Mouse (Mus musculus) neural tube, embryonic 12.5 days (tissue): ENCODE data around the gene Chd3. TPM values are rescaled to one million over a fixed set of nuclear protein-coding genes. Genes with fewer than 3 reads are reported as not detected.
A peak's percentile ranks its signal among the peaks of the same experiment; 100 is the strongest.

Experiments used
- ATAC-seq: fragments of 200-750 bp; cut with Nextera tagmentation; 2 replicates; pipeline ENCODE4 v1.8.0; 2017; ENCODE audit warnings: low read depth, mild to moderate bottlenecking, moderate TSS enrichment, moderate library complexity; ENCODE audit not compliant: low FRiP score
- H3K27ac ChIP-seq: fragments of 300-500 bp; sonication (generic); 2 replicates; pipeline ENCODE4 v1.5.1; 2016
- H3K27me3 ChIP-seq: fragments of 300-500 bp; sonication (generic); replicated peaks from 2 replicates; pipeline ENCODE4 v1.6.1; 2016; ENCODE audit warnings: mild to moderate bottlenecking
- H3K36me3 ChIP-seq: fragments of 300-500 bp; sonication (generic); 2 replicates; pipeline ENCODE4 v1.6.1; 2016; ENCODE audit warnings: mild to moderate bottlenecking
- H3K4me1 ChIP-seq: fragments of 300-500 bp; sonication (generic); 2 replicates; pipeline ENCODE4 v1.6.1; 2016
- H3K4me2 ChIP-seq: fragments of 300-500 bp; sonication (generic); replicated peaks from 2 replicates; pipeline ENCODE4 v1.6.1; 2016; ENCODE audit warnings: mild to moderate bottlenecking
- H3K4me3 ChIP-seq: fragments of 300-500 bp; sonication (generic); 2 replicates; pipeline ENCODE4 v1.5.1; 2016
- H3K9ac ChIP-seq: fragments of 300-500 bp; sonication (generic); 2 replicates; pipeline ENCODE4 v1.6.1; 2016; ENCODE audit warnings: mild to moderate bottlenecking
- H3K9me3 ChIP-seq: fragments of 300-500 bp; sonication (generic); 2 replicates; pipeline ENCODE4 v1.6.1; 2016; ENCODE audit warnings: mild to moderate bottlenecking
- WGBS: fragments of 180-500 bp; shearing (Covaris S2); methylation state at CpG from one replicate; pipeline ENCODE4 v1.1.7; 2016; 5-methylcytosine and 5-hydroxymethylcytosine counted together
- polyA plus RNA-seq: library from polyadenylated mRNA; unstranded; fragments of >200 nt; fragmentation: Nextera tagmentation; extraction: Ambion mirVana; gene quantifications from 2 replicates; pipeline ENCODE4 v1.2.1, GENCODE M21; 2016

The Chd3 gene
- polyA plus RNA-seq, 1 experiment from 2014 or later: 87.1 TPM

- no peaks in the 10 kb centered on the region for H3K27me3 ChIP-seq
- no peak for ATAC-seq
- peaks cover 20% of the 10 kb centered on the region for H3K36me3 ChIP-seq
- WGBS: 83% methylated on average over 3 of the region's 3 CpGs
- no peaks in the 10 kb centered on the region for H3K9me3 ChIP-seq
- no peak overlapping the region for H3K4me2 ChIP-seq
- H3K9ac ChIP-seq: no peak overlapping the region
- no peaks in the 10 kb centered on the region for H3K4me1 ChIP-seq
- no peak overlapping the region for H3K27ac ChIP-seq
- no peak overlapping the region for H3K4me3 ChIP-seq
Measured at GRCm38 (mm10) chr11:69377766-69378165, 8.6 kb upstream of the Chd3 start.

GRCm38 (mm10) chr11:69375646-69376045 is 6.4 kb upstream of the Chd3 start:
- Histone ChIP-seq H3K4me3 (no peak overlapping the region), H3K27ac (no peak overlapping the region), H3K9me3 (no peaks in the 10 kb centered on the region), H3K4me1 (peaks cover 19% of the 10 kb centered on the region), H3K27me3 (no peaks in the 10 kb centered on the region), H3K36me3 (peaks cover 20% of the 10 kb centered on the region), H3K4me2 (no peak overlapping the region), H3K9ac (no peak overlapping the region)
- WGBS: 93% methylated on average over 4 of the region's 4 CpGs
- ATAC-seq: no peak

DNA sequence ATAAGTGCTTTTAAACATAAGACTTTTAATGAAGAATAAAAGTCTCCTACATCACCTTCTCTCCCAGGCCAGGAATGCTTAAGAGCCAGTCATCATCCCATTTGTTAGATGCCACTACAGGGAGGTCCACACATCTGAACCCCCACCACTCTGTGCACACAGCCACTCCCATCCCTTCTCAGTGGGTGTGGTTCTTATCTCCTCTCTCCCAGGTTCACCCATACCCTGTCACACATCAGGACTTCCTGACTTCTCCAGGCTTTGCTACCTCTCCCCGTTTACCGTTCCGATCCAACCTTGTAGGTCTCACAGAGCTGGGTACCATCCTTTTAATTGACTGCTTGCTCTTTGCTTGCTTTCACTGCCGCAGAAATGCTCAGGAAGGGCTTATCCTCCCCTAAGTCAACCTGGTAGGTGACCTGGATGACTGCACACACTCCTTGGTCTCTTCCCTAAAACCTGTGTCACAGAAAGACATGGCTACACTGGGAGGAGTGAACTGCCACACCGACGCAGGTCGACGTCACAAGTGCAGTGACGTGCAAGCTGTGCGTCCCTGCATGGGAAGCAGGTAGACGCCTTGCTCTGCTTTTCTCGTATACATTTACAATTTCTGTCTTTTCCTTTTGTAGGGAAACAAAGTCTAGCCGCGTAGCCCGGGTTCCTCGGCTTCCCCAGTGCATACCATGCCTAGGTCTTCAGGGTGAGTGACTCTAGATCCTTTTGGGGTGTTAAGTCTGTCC is 4.2 kb upstream of the Chd3 start:
- no peak overlapping the region for H3K9ac ChIP-seq
- no peak overlapping the region for H3K4me3 ChIP-seq
- H3K36me3 ChIP-seq: peaks cover 17% of the 10 kb centered on the region
- no peak overlapping the region for H3K4me2 ChIP-seq
- no peak for ATAC-seq
- peaks cover 24% of the 10 kb centered on the region for H3K4me1 ChIP-seq
- no peak overlapping the region for H3K27ac ChIP-seq
- H3K9me3 ChIP-seq: no peaks in the 10 kb centered on the region
- WGBS: 93% methylated on average over 16 of the region's 16 CpGs
- H3K27me3 ChIP-seq: no peaks in the 10 kb centered on the region

GRCm38 (mm10) chr11:69372780-69373170 is 3.6 kb upstream of the Chd3 start:
- peak overlapping the region; percentile 55; the same call in 1 of the 2 replicates for H3K27ac ChIP-seq
- ATAC-seq: no peak
- H3K4me2 ChIP-seq: peak overlapping the region; percentile 48; the same call in 1 of the 2 replicates
- 67% methylated on average over 3 of the region's 3 CpGs for WGBS
- H3K9me3 ChIP-seq: no peaks in the 10 kb centered on the region
- H3K9ac ChIP-seq: no peak overlapping the region
- H3K27me3 ChIP-seq: no peaks in the 10 kb centered on the region
- peaks cover 15% of the 10 kb centered on the region for H3K36me3 ChIP-seq
- no peak overlapping the region for H3K4me3 ChIP-seq
- H3K4me1 ChIP-seq: peaks cover 30% of the 10 kb centered on the region

DNA sequence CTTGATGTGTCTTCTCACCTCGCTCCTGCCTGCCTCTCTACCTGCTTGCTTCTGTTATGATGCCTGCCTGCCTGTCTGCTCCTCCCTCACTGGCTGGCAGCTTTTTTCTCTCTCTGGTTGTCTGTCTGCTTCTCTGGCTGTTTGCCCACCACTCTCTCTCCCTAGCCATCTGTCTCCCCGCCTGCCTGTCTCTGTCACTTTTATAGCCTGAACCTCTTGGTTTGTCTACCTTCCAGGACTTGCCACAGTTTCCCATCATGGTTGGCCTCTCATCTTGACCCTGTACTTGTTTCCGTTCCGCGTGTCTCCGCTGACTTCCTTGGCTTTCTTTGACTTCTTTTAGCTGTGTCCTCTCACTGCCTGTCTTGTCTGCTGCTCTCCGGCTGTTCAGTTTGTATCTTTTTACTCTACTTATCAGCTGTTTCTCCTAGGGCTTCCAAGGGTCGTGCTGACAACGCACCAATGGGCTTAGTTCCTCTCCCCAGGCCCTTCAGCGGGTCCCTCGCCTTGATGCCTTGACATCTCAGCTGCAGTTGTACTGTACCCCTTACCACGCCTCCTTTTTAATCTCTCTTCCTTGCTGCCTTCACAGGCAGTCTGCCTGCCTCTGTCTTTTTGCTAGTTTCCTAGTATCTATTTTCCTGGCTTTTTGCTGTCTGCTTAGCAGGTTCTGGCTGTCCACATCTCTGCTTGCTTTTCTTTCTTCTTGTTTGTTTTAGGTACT is 3.0 kb upstream of the Chd3 start:
- no peaks in the 10 kb centered on the region for H3K9me3 ChIP-seq
- 31% methylated on average over 12 of the region's 12 CpGs for WGBS
- peak overlapping the region; percentile 55 for H3K27ac ChIP-seq
- no peak for ATAC-seq
- peaks cover 34% of the 10 kb centered on the region for H3K4me1 ChIP-seq
- peaks cover 13% of the 10 kb centered on the region for H3K36me3 ChIP-seq
- H3K27me3 ChIP-seq: no peaks in the 10 kb centered on the region
- H3K4me2 ChIP-seq: peak overlapping the region; percentile 48
- 0 out of 2 replicates have a peak overlapping the region, but pooled peaks have one; percentile 0 for H3K9ac ChIP-seq
- no peak overlapping the region; the same call in 1 of the 2 replicates for H3K4me3 ChIP-seq

- Histone ChIP-seq H3K4me2 (peak overlapping the region; percentile 48), H3K27me3 (no peaks in the 10 kb centered on the region), H3K27ac (peak overlapping the region; percentile 55), H3K9me3 (no peaks in the 10 kb centered on the region), H3K36me3 (peaks cover 13% of the 10 kb centered on the region), H3K4me3 (no peak overlapping the region; the same call in 1 of the 2 replicates), H3K9ac (0 out of 2 replicates have a peak overlapping the region, but pooled peaks have one; percentile 0), H3K4me1 (peaks cover 34% of the 10 kb centered on the region)
- 15% methylated on average over 12 of the region's 12 CpGs for WGBS
- ATAC-seq: no peak
Measured at GRCm38 (mm10) chr11:69371601-69372000, 2.4 kb upstream of the Chd3 start.

- peaks cover 39% of the 10 kb centered on the region for H3K4me1 ChIP-seq
- no peak overlapping the region for H3K9ac ChIP-seq
- no peaks in the 10 kb centered on the region for H3K27me3 ChIP-seq
- no peak for ATAC-seq
- H3K4me2 ChIP-seq: peak overlapping the region; percentile 48
- peaks cover 13% of the 10 kb centered on the region for H3K36me3 ChIP-seq
- no peak overlapping the region for H3K4me3 ChIP-seq
- 10% methylated on average over 9 of the region's 9 CpGs for WGBS
- H3K27ac ChIP-seq: peak overlapping the region; percentile 59; the same call in 1 of the 2 replicates
- no peaks in the 10 kb centered on the region for H3K9me3 ChIP-seq
Measured at GRCm38 (mm10) chr11:69370817-69371215, 1.6 kb upstream of the Chd3 start.

GRCm38 (mm10) chr11:69369990-69370816 is 997 bp upstream of the Chd3 start:
- WGBS: 23% methylated on average over 2 of the region's 2 CpGs
- ATAC-seq: no peak
- H3K4me1 ChIP-seq: peaks cover 45% of the 10 kb centered on the region
- peak overlapping the region; percentile 59; the same call in 1 of the 2 replicates for H3K27ac ChIP-seq
- peak overlapping the region; percentile 99; the same call in 1 of the 2 replicates for H3K4me3 ChIP-seq
- H3K4me2 ChIP-seq: peak overlapping the region; percentile 90
- H3K36me3 ChIP-seq: peaks cover 13% of the 10 kb centered on the region; the same call in 1 of the 2 replicates
- H3K9ac ChIP-seq: peak overlapping the region; percentile 99; the same call in 1 of the 2 replicates
- H3K27me3 ChIP-seq: no peaks in the 10 kb centered on the region
- no peaks in the 10 kb centered on the region for H3K9me3 ChIP-seq

DNA sequence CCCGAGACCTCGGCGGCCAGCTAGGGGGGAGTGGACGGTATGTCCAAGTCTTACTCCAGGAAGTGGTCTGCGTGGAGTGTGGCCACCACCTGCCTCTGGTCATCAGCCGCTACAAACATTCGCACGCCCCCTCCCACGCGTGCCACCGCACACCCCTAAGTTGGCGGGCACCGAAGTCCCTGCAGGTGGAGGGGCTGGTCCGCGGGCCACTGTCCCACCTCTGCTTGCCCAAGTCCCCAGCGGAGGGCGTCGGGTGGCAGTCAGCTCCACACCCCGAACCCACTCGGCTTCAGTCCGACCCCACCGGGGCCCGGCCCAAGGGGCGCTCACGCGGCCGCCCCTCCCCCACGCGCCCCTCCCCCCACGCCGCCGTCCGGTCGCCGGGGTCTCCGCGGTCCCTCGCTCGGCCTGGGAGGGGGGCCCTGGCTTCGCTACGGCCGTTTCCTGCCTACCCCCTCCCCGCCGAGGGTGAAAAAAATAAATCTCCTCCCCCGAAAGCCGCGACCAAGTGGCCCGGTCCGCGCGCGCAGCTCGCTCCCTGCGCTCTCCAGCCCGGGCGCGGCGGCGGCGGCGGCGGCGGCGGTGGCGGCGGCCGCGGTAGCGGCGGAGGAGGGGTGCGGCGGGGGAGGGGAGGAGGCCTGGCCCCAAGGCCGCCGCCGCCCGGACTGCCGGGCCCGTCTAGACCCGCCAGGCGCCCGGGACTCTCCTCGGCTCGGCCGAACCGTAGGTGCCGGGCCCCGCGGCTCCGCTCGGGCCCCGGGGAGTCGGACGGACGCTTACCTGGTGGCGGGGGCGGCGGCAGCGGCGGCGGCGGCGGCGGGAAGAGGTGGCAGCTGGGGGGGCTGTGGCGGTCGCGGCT is 621 bp downstream of the Chd3 start:
- H3K4me2 ChIP-seq: peak overlapping the region; percentile 90
- H3K4me3 ChIP-seq: peak overlapping the region; percentile 99
- H3K27me3 ChIP-seq: no peaks in the 10 kb centered on the region
- peaks cover 10% of the 10 kb centered on the region for H3K36me3 ChIP-seq
- peaks cover 57% of the 10 kb centered on the region for H3K4me1 ChIP-seq
- no peaks in the 10 kb centered on the region for H3K9me3 ChIP-seq
- WGBS: under 1% methylated on average over 81 of the region's 106 CpGs
- no peak for ATAC-seq
- H3K27ac ChIP-seq: peak overlapping the region; percentile 99
- peak overlapping the region; percentile 99 for H3K9ac ChIP-seq

DNA sequence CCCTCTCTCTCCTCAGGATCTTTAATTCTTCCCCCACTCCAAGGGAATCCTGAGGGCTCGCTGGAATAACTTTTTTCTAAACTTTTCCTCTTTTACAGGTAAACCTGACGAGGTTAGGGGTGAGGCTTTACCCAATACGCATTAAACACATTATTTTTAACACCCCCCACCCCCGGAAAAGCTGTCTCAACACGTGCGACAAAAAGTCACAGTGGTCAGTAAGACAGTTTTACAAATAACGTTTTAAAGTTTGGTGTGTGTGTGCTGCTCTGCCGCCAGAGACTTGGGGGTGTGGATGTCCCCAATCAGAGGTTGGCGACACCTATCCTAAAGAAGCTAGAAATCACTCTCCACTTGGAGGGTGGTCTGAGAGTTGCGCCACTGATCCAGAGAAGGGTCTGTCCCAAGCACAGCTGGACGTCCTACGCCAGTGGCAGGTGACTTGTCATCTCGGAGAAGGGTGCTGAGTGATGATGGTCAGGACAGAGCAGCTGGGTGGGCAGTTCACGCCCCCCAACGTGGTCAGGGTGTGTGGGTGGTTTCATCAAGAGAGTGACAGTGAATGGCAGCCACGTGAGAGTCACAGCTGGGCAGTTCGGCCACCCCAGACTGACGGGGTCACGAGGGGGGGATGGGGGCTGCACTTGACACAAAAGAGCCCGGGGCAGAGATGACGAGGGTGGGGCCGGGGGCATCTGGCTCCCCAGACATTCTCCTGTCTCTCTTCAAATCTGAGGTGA is 1.4 kb downstream of the Chd3 start:
- Histone ChIP-seq H3K4me1 (peaks cover 57% of the 10 kb centered on the region), H3K27ac (peak overlapping the region; percentile 99), H3K9ac (peak overlapping the region; percentile 99), H3K27me3 (no peaks in the 10 kb centered on the region), H3K9me3 (no peaks in the 10 kb centered on the region), H3K4me3 (peak overlapping the region; percentile 99), H3K36me3 (peaks cover 13% of the 10 kb centered on the region), H3K4me2 (peak overlapping the region; percentile 90)
- ATAC-seq: no peak
- under 1% methylated on average over 22 of the region's 22 CpGs for WGBS
